8 mouse cellular contexts compared by ENCODE assay signal in the genomic region with DNA sequence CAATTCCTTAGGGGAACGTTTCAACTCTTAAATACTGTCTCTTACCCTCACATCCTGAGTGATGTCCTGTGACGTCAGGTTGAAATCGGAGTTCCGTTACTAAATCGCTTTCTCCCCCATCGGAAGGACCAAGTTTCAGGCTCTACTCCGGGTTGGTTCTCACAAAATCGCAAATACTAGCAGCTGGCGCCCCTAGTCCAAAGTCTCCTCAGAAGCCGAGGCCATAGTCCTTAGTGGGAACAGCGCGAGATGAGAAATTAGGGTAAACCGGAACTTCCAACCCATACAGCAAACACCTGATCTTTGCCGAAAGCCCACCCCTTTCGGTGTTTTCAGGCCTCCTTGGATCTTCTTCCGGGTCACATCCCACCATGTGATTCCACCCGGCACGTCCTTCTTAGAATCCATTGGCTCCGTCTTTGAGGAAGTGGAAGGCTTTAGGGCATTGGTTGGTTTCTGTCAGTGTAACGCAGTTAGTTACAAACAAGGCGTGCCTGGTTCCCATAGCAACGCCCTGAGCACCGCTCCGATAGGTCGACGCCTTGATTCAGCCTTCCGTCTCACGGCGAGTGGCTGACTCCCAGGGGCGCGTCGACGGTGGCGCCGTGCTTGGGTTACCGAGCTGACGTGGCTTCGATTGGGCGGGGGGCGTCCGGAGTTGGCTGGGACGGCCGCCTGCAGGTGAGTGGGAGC. TPM values are rescaled to one million over a fixed set of nuclear protein-coding genes. Genes with fewer than 3 reads are reported as not detected.
A peak's percentile ranks its signal among the peaks of the same experiment; 100 is the strongest.
DNase-seq lines count a peak whose midpoint lies in the region; ATAC-seq and TF ChIP-seq lines count a peak whose summit lies in the region.

A gene (minus strand): TSS at position 421 of the 693 bp plus-strand sequence.
A gene (plus strand): TSS at position 558 of the 693 bp plus-strand sequence.

- H3K27me3 ChIP-seq in CH12.LX (replicated peaks) = no peaks in the 10 kb centered on the region
- no peaks in the 10 kb centered on the region for H3K27me3 ChIP-seq in forebrain, embryonic 11.5 days (ENCODE audit: control insufficient read depth, insufficient read depth, low read length)
- no peaks in the 10 kb centered on the region for H3K27me3 ChIP-seq in heart, embryonic 16.5 days (ENCODE audit: control insufficient read depth, insufficient read depth, low read length)
- H3K27me3 ChIP-seq in liver, embryonic 15.5 days = no peaks in the 10 kb centered on the region
- H3K27me3 ChIP-seq in neural tube, embryonic 12.5 days (replicated peaks) = no peaks in the 10 kb centered on the region

- dilution Hi-C loops in CH12.LX (cut with MboI; ENCODE audit: extremely low pct_ligation_motif_present, extremely low pct_unique_long_range_greater_than_20kb, low sequenced_read_pairs) = no loop called here

- in situ Hi-C loops in CH12.LX (cut with MboI; ENCODE audit: low pct_ligation_motif_present, low pct_unique_long_range_greater_than_20kb, low sequenced_read_pairs) = no loop called here

- peak within 1 kb of the TSS; percentile 80 for H3K9ac ChIP-seq in CH12.LX (ENCODE audit: insufficient read depth, low read depth)
- peak within 1 kb of the TSS; percentile 72 for H3K9ac ChIP-seq in forebrain, embryonic 11.5 days (ENCODE audit: low read length)
- peak within 1 kb of the TSS; percentile 85 for H3K9ac ChIP-seq in heart, embryonic 16.5 days (ENCODE audit: low read length)
- H3K9ac ChIP-seq in liver, embryonic 15.5 days = peak within 1 kb of the TSS; percentile 87
- H3K9ac ChIP-seq in neural tube, embryonic 12.5 days = peak within 1 kb of the TSS; percentile 89

- peak; percentile 81 for TF ChIP-seq POLR2A in CH12.LX (IDR thresholded peaks at IDR 0.05; ENCODE audit: low read depth, low read length)

- H3K27ac ChIP-seq in CH12.LX (ENCODE audit: insufficient read depth, low read depth) = peak within 1 kb of the TSS; percentile 62
- peak within 1 kb of the TSS; percentile 50 for H3K27ac ChIP-seq in forebrain, embryonic 11.5 days (ENCODE audit: low read depth, low read length)
- H3K27ac ChIP-seq in heart, embryonic 16.5 days (ENCODE audit: low read length) = peak within 1 kb of the TSS; percentile 92
- H3K27ac ChIP-seq in liver, embryonic 15.5 days (replicated peaks) = peak within 1 kb of the TSS; percentile 87
- peak within 1 kb of the TSS; percentile 42; the same call in 1 of the 2 replicates for H3K27ac ChIP-seq in neural tube, embryonic 12.5 days

- peaks cover 53% of the 10 kb centered on the region for H3K79me2 ChIP-seq in CH12.LX (replicated peaks; ENCODE audit: control insufficient read depth, extremely low read depth, insufficient read depth, poor library complexity, severe bottlenecking)

- H3K4me1 ChIP-seq in CH12.LX (ENCODE audit: control insufficient read depth in 1 of 2, insufficient read depth in 2 of 2) = peaks cover 6 to 33% of the 10 kb centered on the region in 2 experiments; a peak in 3 of 4 replicates
- H3K4me1 ChIP-seq in forebrain, embryonic 11.5 days (replicated peaks; ENCODE audit: control insufficient read depth, insufficient read depth, low read length) = no peaks in the 10 kb centered on the region; the same call in 1 of the 2 replicates
- peaks cover 25% of the 10 kb centered on the region for H3K4me1 ChIP-seq in heart, embryonic 16.5 days (ENCODE audit: control insufficient read depth, insufficient read depth, low read length)
- H3K4me1 ChIP-seq in liver, embryonic 15.5 days (replicated peaks) = peaks cover 25% of the 10 kb centered on the region
- peaks cover 12% of the 10 kb centered on the region for H3K4me1 ChIP-seq in neural tube, embryonic 12.5 days

- peak within 1 kb of the TSS; percentile 100 for H3K4me2 ChIP-seq in CH12.LX (ENCODE audit: insufficient read depth, low read depth, poor library complexity, severe bottlenecking)
- peak within 1 kb of the TSS; percentile 73 for H3K4me2 ChIP-seq in forebrain, embryonic 11.5 days (ENCODE audit: low read depth, low read length, severe bottlenecking)
- peak within 1 kb of the TSS; percentile 71 for H3K4me2 ChIP-seq in heart, embryonic 16.5 days (ENCODE audit: low read depth, low read length)
- peak within 1 kb of the TSS; percentile 85 for H3K4me2 ChIP-seq in liver, embryonic 15.5 days
- H3K4me2 ChIP-seq in neural tube, embryonic 12.5 days (replicated peaks) = peak within 1 kb of the TSS; percentile 69

- TF ChIP-seq RAD21 in CH12.LX (IDR thresholded peaks at IDR 0.05; ENCODE audit: low read depth, low read length) = no peak

- no peaks in the 10 kb centered on the region for H3K9me3 ChIP-seq in CH12.LX (replicated peaks; ENCODE audit: low read length)
- no peaks in the 10 kb centered on the region for H3K9me3 ChIP-seq in forebrain, embryonic 11.5 days (ENCODE audit: control insufficient read depth, low read length)
- no peaks in the 10 kb centered on the region for H3K9me3 ChIP-seq in heart, embryonic 16.5 days (replicated peaks; ENCODE audit: control insufficient read depth, low read length)
- no peaks in the 10 kb centered on the region for H3K9me3 ChIP-seq in liver, embryonic 15.5 days (replicated peaks)
- no peaks in the 10 kb centered on the region for H3K9me3 ChIP-seq in neural tube, embryonic 12.5 days

- DNase-seq in CH12.LX (ENCODE audit: extremely low read depth) = peak; percentile 100
- DNase-seq in c-Kit-positive CD71-positive TER-119-negative erythroid progenitor cells, embryonic 14.5 days (ENCODE audit: low read depth) = peak; percentile 99
- peak; percentile 95 for DNase-seq in forebrain, embryonic 11.5 days (ENCODE audit: low spot score)
- DNase-seq in kidney, postnatal 36 days = peak; percentile 98 to 100
- peak; percentile 100 for DNase-seq in telencephalon, adult 2 months (ENCODE audit: low read depth, low spot score)

- H3K4me3 ChIP-seq in CH12.LX (replicated peaks in 1 of 3; ENCODE audit: low read depth in 2 of 3, low read length in 2 of 3, poor library complexity in 1 of 3) = peak within 1 kb of the TSS; percentile 88 to 96 (median 95)
- H3K4me3 ChIP-seq in forebrain, embryonic 11.5 days (ENCODE audit: low read depth, low read length) = peak within 1 kb of the TSS; percentile 91
- peak within 1 kb of the TSS; percentile 98 for H3K4me3 ChIP-seq in heart, embryonic 16.5 days (ENCODE audit: low read length)
- H3K4me3 ChIP-seq in liver, embryonic 15.5 days (replicated peaks) = peak within 1 kb of the TSS; percentile 89
- peak within 1 kb of the TSS; percentile 94 for H3K4me3 ChIP-seq in neural tube, embryonic 12.5 days

- no peak for TF ChIP-seq CTCF in CH12.LX (conservative IDR thresholded peaks at IDR 0.05 in 1 of 2, IDR thresholded peaks at IDR 0.05 in 1 of 2; ENCODE audit: low read depth in 2 of 2, low read length in 2 of 2)

- ATAC-seq in forebrain, embryonic 11.5 days (replicated peaks; ENCODE audit: low FRiP score) = peak; percentile 100
- ATAC-seq in heart, embryonic 16.5 days (replicated peaks; ENCODE audit: extremely low read depth, insufficient read depth, low FRiP score) = peak; percentile 100
- peak; percentile 99 for ATAC-seq in liver, embryonic 15.5 days (ENCODE audit: insufficient read depth)
- ATAC-seq in neural tube, embryonic 12.5 days (ENCODE audit: low FRiP score, low read depth) = peak; percentile 100

- no peak for TF ChIP-seq EP300 in CH12.LX (IDR thresholded peaks at IDR 0.05; ENCODE audit: low read length)

- under 1% methylated on average over 43 of the region's 43 CpGs for WGBS in forebrain, embryonic 11.5 days
- WGBS in heart, embryonic 16.5 days = under 1% methylated on average over 43 of the region's 43 CpGs
- under 1% methylated on average over 43 of the region's 43 CpGs for WGBS in liver, embryonic 15.5 days (ENCODE audit: insufficient replicate concordance)
- under 1% methylated on average over 43 of the region's 43 CpGs for WGBS in neural tube, embryonic 12.5 days

- peaks cover 14 to 29% of the 10 kb centered on the region in 2 experiments for H3K36me3 ChIP-seq in CH12.LX (replicated peaks in 1 of 2; ENCODE audit: control insufficient read depth in 1 of 2, insufficient read depth in 1 of 2, low read length in 1 of 2)
- no peaks in the 10 kb centered on the region; the same call in 1 of the 2 replicates for H3K36me3 ChIP-seq in forebrain, embryonic 11.5 days (ENCODE audit: control insufficient read depth, insufficient read depth, low read length)
- H3K36me3 ChIP-seq in heart, embryonic 16.5 days (ENCODE audit: control insufficient read depth, insufficient read depth) = peaks cover 9% of the 10 kb centered on the region
- H3K36me3 ChIP-seq in liver, embryonic 15.5 days (replicated peaks) = peaks cover 8% of the 10 kb centered on the region; the same call in 1 of the 2 replicates
- peaks cover 14% of the 10 kb centered on the region for H3K36me3 ChIP-seq in neural tube, embryonic 12.5 days

TF ChIP-seq in CH12.LX, 34 proteins besides CTCF, POLR2A, EP300 and RAD21 (continues in another document):
- peak; percentile 100 for TF ChIP-seq SIN3A (IDR thresholded peaks at IDR 0.05; ENCODE audit: low read length)
- TF ChIP-seq ETS1 (conservative IDR thresholded peaks at IDR 0.05; ENCODE audit: low read depth, low read length) = peak; percentile 73; the same call in 1 of the 2 replicates
- TF ChIP-seq ZNF384 (IDR thresholded peaks at IDR 0.05; ENCODE audit: low read depth, low read length) = no peak
- TF ChIP-seq UBTF (IDR thresholded peaks at IDR 0.05; ENCODE audit: low read depth, low read length) = no peak
- TF ChIP-seq TCF12 (IDR thresholded peaks at IDR 0.05; ENCODE audit: low read depth, low read length) = peak; percentile 79
- TF ChIP-seq JUND (conservative IDR thresholded peaks at IDR 0.05; ENCODE audit: low read depth, low read length) = no peak
- TF ChIP-seq MXI1 (IDR thresholded peaks at IDR 0.05; ENCODE audit: low read depth, low read length) = peak; percentile 99
- no peak for TF ChIP-seq ZKSCAN1 (IDR thresholded peaks at IDR 0.05; ENCODE audit: borderline replicate concordance, low read depth, low read length)

RNA-seq across cellular contexts. Expression of the first gene that starts in this region (rescaled TPM):
- 7.4 and 8.1 TPM in 2 replicates for total RNA-seq in CH12.LX (2012; rRNA removed)
- 5.0 and 7.1 TPM in 2 replicates for total RNA-seq in CH12.LX (2014; rRNA removed)
- 3.5 and 5.5 TPM in 2 replicates for polyA plus RNA-seq in CH12.LX (2012; ENCODE audit: insufficient read length, low read depth)
- 0.99 and 1.4 TPM in 2 replicates for polyA plus RNA-seq in forebrain, embryonic 11.5 days (2014; fragmentation: Nextera tagmentation; extraction: Ambion mirVana)
- polyA plus RNA-seq in heart, embryonic 16.5 days (2015; fragmentation: Nextera tagmentation; extraction: Ambion mirVana) = 0.62 and 0.79 TPM in 2 replicates
- polyA plus RNA-seq in liver, embryonic 15.5 days (2015; fragmentation: Nextera tagmentation; extraction: Ambion mirVana) = 0.21 and 0.39 TPM in 2 replicates
- 0.81 and 1.2 TPM in 2 replicates for polyA plus RNA-seq in neural tube, embryonic 12.5 days (2016; fragmentation: Nextera tagmentation; extraction: Ambion mirVana)

RNA-seq across cellular contexts. Expression of the second gene that starts in this region (rescaled TPM):
- 69.8 and 96.8 TPM in 2 replicates for total RNA-seq in CH12.LX (2012; rRNA removed)
- 65.6 and 66.7 TPM in 2 replicates for total RNA-seq in CH12.LX (2014; rRNA removed)
- 75.9 and 112 TPM in 2 replicates for polyA plus RNA-seq in CH12.LX (2012; ENCODE audit: insufficient read length, low read depth)
- 74.2 and 78.2 TPM in 2 replicates for polyA plus RNA-seq in forebrain, embryonic 11.5 days (2014; fragmentation: Nextera tagmentation; extraction: Ambion mirVana)
- 53.0 and 54.4 TPM in 2 replicates for polyA plus RNA-seq in heart, embryonic 16.5 days (2015; fragmentation: Nextera tagmentation; extraction: Ambion mirVana)
- 22.7 and 24.7 TPM in 2 replicates for polyA plus RNA-seq in liver, embryonic 15.5 days (2015; fragmentation: Nextera tagmentation; extraction: Ambion mirVana)
- polyA plus RNA-seq in neural tube, embryonic 12.5 days (2016; fragmentation: Nextera tagmentation; extraction: Ambion mirVana) = 75.9 and 85.5 TPM in 2 replicates

Comparison
In these comparisons a context has a peak if more than half of its experiments do, and no peak if none do; other contexts are left out.
1. Peak in every context shown above with its lines: DNase-seq, ATAC-seq, H3K4me3 ChIP-seq and H3K27ac ChIP-seq.
2. H3K27ac ChIP-seq: peak in every context shown above with its lines; median percentile 92 in heart, embryonic 16.5 days; 87 in liver, embryonic 15.5 days; 62 in CH12.LX; 50 in forebrain, embryonic 11.5 days; 42 in neural tube, embryonic 12.5 days.